Mouse (Mus musculus): Measurements from ENCODE around the gene Sap30bp.

DNA sequence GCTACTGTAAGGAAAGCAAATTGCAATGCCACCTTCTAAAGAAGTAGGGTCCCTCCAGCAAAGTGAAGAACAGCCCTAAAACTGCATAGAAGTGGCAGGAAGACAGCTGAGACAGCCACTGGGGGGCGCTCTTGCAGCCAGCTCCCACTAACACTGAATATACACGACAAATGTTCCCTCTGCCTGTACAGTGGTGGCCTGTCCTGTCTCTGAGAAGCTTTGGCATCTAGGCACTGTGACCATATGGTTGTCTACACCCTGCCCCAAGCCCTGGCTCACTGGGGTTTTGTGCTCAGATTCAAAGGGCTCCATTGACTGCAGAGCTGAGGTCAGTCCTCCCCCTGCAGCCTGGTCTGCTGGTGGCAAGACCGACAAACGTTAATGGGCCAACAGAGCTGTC lies 34.2 kb upstream of the Sap30bp start:
- TF ChIP-seq CTCF (IDR thresholded peaks at IDR 0.05; ENCODE audit: borderline replicate concordance, extremely low read depth, insufficient read depth, insufficient read length) (peak; percentile 62), POLR2A (IDR thresholded peaks at IDR 0.05; ENCODE audit: borderline replicate concordance, extremely low read depth, insufficient read depth, insufficient read length, poor library complexity, severe bottlenecking) (no peak)
